Mouse (Mus musculus) C2C12 (cell line): Measurements from ENCODE around the gene Vps13d.

ENCODE experiments used
- CEBPB ChIP-seq: IDR thresholded peaks from one replicate; pipeline ENCODE4 v1.6.1; 2011; ENCODE audit warnings: low read depth, mild to moderate bottlenecking, control low read depth, moderate library complexity
- CTCF ChIP-seq: IDR thresholded peaks from one replicate; pipeline ENCODE4 v1.5.1; 2011; ENCODE audit not compliant: control insufficient read depth, insufficient read depth, insufficient read length
- FOSL1 ChIP-seq: IDR thresholded peaks from one replicate; pipeline ENCODE4 v1.8.0; 2011; ENCODE audit warnings: mild to moderate bottlenecking, low read length; ENCODE audit not compliant: poor library complexity, insufficient read depth, severe bottlenecking
- MAX ChIP-seq: IDR thresholded peaks from one replicate; pipeline ENCODE4 v1.6.1; 2011; ENCODE audit warnings: mild to moderate bottlenecking, control low read depth
- USF1 ChIP-seq: IDR thresholded peaks from one replicate; pipeline ENCODE4 v1.6.1; 2011; ENCODE audit warnings: low read depth, mild to moderate bottlenecking, control low read depth, moderate library complexity

GRCm38 (mm10) chr4:144983228-144983744 is 211.5 kb downstream of the Vps13d start:
- TF ChIP-seq FOSL1 (no peak), CTCF (no peak), MAX (no peak), USF1 (no peak), CEBPB (no peak)
